Comparison of ENCODE assay signal across 19 mouse cellular contexts in the genomic region with DNA sequence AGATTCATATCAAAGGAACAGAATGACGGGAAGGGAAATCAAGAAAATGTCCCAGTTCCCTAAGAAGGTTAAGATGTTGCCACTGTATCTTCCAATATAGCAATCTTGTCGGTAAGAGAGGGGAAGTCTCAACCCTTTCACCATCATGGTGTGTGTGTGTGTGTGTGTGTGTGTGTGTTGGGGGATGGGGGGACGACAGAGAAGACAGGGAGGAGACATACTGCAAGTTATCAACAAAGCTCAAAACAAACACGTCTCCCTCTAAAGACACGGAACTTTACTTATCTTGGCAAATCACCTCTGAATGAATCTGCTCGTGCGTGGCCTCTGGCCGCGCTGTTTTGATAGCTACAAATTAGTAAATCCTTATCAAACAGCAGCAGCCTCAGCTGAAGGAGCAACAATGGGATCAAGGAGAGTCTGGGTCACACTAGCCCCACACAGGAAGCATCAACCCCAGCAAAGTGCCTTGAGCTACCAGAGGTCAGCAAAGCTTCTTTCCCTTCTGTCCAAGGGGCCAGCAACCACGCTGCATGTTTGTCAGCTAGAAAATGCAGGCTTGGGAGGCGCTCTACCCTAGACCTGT.
DNase-seq lines count a peak whose midpoint lies in the region; ATAC-seq and TF ChIP-seq lines count a peak whose summit lies in the region.
"Had no signal": no experiment of that assay in that cellular context is flagged by ENCODE, and none has a peak within 500 bp of the region (broad histone marks: within the 10 kb centered on the region; RNA-seq: fewer than 3 reads in every experiment).

No protein-coding gene starts in this region.

- peak overlapping the region; percentile 35; the same call in 1 of the 2 replicates for H3K27ac ChIP-seq in limb, embryonic 12.5 days
- H3K27ac ChIP-seq in limb, embryonic 10.5 days: no peak overlapping the region; the same call in 1 of the 2 replicates
- H3K27ac ChIP-seq in brown adipose tissue, adult 24 weeks (replicated peaks; ENCODE audit: low read depth, low read length): peak overlapping the region; percentile 81
- H3K27ac ChIP-seq: embryonic facial prominence, embryonic 12.5 days; hindbrain, embryonic 12.5 days; liver, embryonic 14.5 days; neural tube, embryonic 12.5 days had no signal

- DNase-seq in heart, adult 11 months: peak; percentile 85
- no peak for DNase-seq in heart, adult 18-20 months
- no peak for DNase-seq in limb, embryonic 10.5 days (ENCODE audit: low spot score)
- DNase-seq in G1E (ENCODE audit: low spot score): no peak
- DNase-seq in urinary bladder, postnatal 25 days (ENCODE audit: low spot score): no peak
- DNase-seq in thymus, postnatal 10 days (ENCODE audit: low spot score in 2 of 2): no peak
- DNase-seq: cerebellum, postnatal 14 days; kidney, adult 9 months; kidney, postnatal 36 days; lung, postnatal 14 days; right cerebral cortex, postnatal 25 days; thymus, postnatal 25 days had no signal

- H3K36me3 ChIP-seq in limb, embryonic 12.5 days: no peaks in the 10 kb centered on the region
- no peaks in the 10 kb centered on the region for H3K36me3 ChIP-seq in limb, embryonic 10.5 days
- H3K36me3 ChIP-seq in G1E (replicated peaks): no peaks in the 10 kb centered on the region
- H3K36me3 ChIP-seq: embryonic facial prominence, embryonic 12.5 days; hindbrain, embryonic 12.5 days; neural tube, embryonic 12.5 days had no signal

- no peak overlapping the region for H3K4me2 ChIP-seq in limb, embryonic 12.5 days
- H3K4me2 ChIP-seq: embryonic facial prominence, embryonic 12.5 days; hindbrain, embryonic 12.5 days; neural tube, embryonic 12.5 days had no signal

- H3K9me3 ChIP-seq in limb, embryonic 12.5 days: no peaks in the 10 kb centered on the region
- no peaks in the 10 kb centered on the region for H3K9me3 ChIP-seq in limb, embryonic 10.5 days (replicated peaks)
- H3K9me3 ChIP-seq in G1E (replicated peaks): no peaks in the 10 kb centered on the region
- H3K9me3 ChIP-seq: embryonic facial prominence, embryonic 12.5 days; hindbrain, embryonic 12.5 days; megakaryocyte, embryonic 14.5 days; neural tube, embryonic 12.5 days had no signal

- H3K27me3 ChIP-seq in limb, embryonic 12.5 days: no peaks in the 10 kb centered on the region
- H3K27me3 ChIP-seq in limb, embryonic 10.5 days (ENCODE audit: low read depth, poor library complexity, severe bottlenecking): no peaks in the 10 kb centered on the region
- no peaks in the 10 kb centered on the region for H3K27me3 ChIP-seq in G1E (ENCODE audit: insufficient read depth, low read length)
- H3K27me3 ChIP-seq: embryonic facial prominence, embryonic 12.5 days; hindbrain, embryonic 12.5 days; megakaryocyte, embryonic 14.5 days; neural tube, embryonic 12.5 days had no signal

- H3K9ac ChIP-seq in limb, embryonic 12.5 days (replicated peaks): no peak overlapping the region
- H3K9ac ChIP-seq: embryonic facial prominence, embryonic 12.5 days; hindbrain, embryonic 12.5 days; liver, embryonic 14.5 days; neural tube, embryonic 12.5 days had no signal

- 74% methylated on average over 11 of the region's 11 CpGs for WGBS in limb, embryonic 12.5 days
- 68% methylated on average over 11 of the region's 11 CpGs for WGBS in limb, embryonic 10.5 days

- no peak overlapping the region for H3K4me3 ChIP-seq in limb, embryonic 12.5 days (replicated peaks)
- H3K4me3 ChIP-seq in limb, embryonic 10.5 days: no peak overlapping the region
- peak overlapping the region; percentile 35; the same call in 1 of the 2 replicates for H3K4me3 ChIP-seq in G1E (ENCODE audit: low read depth, low read length)
- H3K4me3 ChIP-seq in brown adipose tissue, adult 24 weeks (ENCODE audit: insufficient read depth, low read depth, low read length): peak overlapping the region; percentile 43
- H3K4me3 ChIP-seq: embryonic facial prominence, embryonic 12.5 days; hindbrain, embryonic 12.5 days; megakaryocyte, embryonic 14.5 days; neural tube, embryonic 12.5 days had no signal

- no peak for ATAC-seq in limb, embryonic 12.5 days (ENCODE audit: insufficient number of reproducible peaks, insufficient read depth, low FRiP score, low TSS enrichment, low read depth)
- ATAC-seq in G1E (ENCODE audit: extremely low read depth, insufficient number of reproducible peaks, low FRiP score, poor library complexity, severe bottlenecking): peak; percentile 67

- peaks cover 20% of the 10 kb centered on the region for H3K4me1 ChIP-seq in limb, embryonic 12.5 days (replicated peaks)
- peaks cover 12% of the 10 kb centered on the region for H3K4me1 ChIP-seq in limb, embryonic 10.5 days
- peaks cover 78% of the 10 kb centered on the region for H3K4me1 ChIP-seq in G1E (ENCODE audit: insufficient read depth, low read depth, low read length)
- H3K4me1 ChIP-seq in brown adipose tissue, adult 24 weeks (ENCODE audit: control insufficient read depth, insufficient read depth, insufficient read length, low read length): 0 out of 2 replicates have a peak, but pooled peaks cover 4% of the 10 kb centered on the region
- H3K4me1 ChIP-seq: neural tube, embryonic 12.5 days had no signal

- no peak for TF ChIP-seq CTCF in G1E (IDR thresholded peaks at IDR 0.05; ENCODE audit: low read depth, low read length)

Comparison
In these comparisons a context has a peak if more than half of its experiments do, and no peak if none do; other contexts are left out.
1. H3K4me3 ChIP-seq: peak in G1E (single experiment) and brown adipose tissue, adult 24 weeks (single experiment); none in limb, embryonic 12.5 days (single experiment) and limb, embryonic 10.5 days (single experiment).